Mouse (Mus musculus): ENCODE measurements around the gene Gsap. TPM values are rescaled to one million over a fixed set of nuclear protein-coding genes. Genes with fewer than 3 reads are reported as not detected.

Gene Gsap
- polyA plus RNA-seq, 1 experiment from 2014 or later = 16.3 TPM

DNA sequence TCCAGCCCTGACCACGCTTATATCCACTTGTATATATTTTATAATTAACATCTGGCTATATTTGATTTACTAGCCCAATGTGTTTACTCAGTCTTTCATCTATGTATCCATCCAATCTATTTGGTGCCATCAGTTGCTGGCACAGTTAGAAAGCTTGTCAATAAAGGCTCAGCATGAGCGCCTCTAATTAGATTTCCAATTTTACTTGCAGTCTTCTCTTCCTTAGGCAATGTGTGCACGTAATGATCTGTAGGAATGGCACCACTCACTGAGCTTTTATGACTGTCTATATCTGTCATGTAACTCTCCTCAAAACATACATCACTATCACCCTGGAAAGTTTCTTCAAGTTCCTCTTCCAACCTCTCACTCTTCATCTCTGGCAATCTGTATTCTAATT, 29.3 kb upstream of the Gsap start:
- H3K9ac ChIP-seq (replicated peaks; ENCODE audit: low read depth, low read length) = no peak overlapping the region
- 80% methylated on average over 3 of the region's 3 CpGs for WGBS

DNA sequence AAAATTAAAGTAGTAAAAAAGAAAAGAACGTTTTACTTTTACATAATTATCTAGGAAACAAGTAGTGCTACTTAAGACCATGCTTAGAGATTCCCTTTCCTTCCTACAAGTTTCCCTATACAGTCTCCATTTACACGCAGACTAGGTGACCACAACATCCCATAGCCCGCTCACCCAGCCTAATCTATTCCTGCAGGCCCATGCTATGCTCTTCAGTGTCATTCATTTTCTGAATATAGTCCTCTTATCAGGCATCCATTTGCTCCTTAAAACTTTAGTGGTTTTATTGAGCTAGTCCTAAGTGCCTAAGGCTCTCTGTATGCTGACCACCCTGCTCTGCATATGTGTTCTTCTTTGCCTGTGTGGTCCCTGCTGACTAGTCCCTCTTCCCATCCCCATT, 26.5 kb upstream of the Gsap start:
- Histone ChIP-seq H3K4me1 (ENCODE audit: control insufficient read depth, insufficient read depth, low read length) (no peaks in the 10 kb centered on the region), H3K9ac (replicated peaks; ENCODE audit: low read depth, low read length) (no peak overlapping the region), H3K4me3 (ENCODE audit: low read depth, low read length) (no peak overlapping the region), H3K36me3 (ENCODE audit: control insufficient read depth, insufficient read depth, low read length) (no peaks in the 10 kb centered on the region), H3K9me3 (ENCODE audit: control insufficient read depth, low read length) (no peaks in the 10 kb centered on the region), H3K4me2 (ENCODE audit: low read depth, low read length) (no peak overlapping the region), H3K27me3 (ENCODE audit: control insufficient read depth, insufficient read depth, low read length) (no peaks in the 10 kb centered on the region), H3K27ac (ENCODE audit: low read depth, low read length) (no peak overlapping the region)
- no peak for ATAC-seq (ENCODE audit: low read depth)
- WGBS = 84% methylated on average over 3 of the region's 3 CpGs

More for the DNA sequence above, 29.3 kb upstream of the Gsap start:
- Histone ChIP-seq H3K4me2 (ENCODE audit: low read depth, low read length) (no peak overlapping the region), H3K27me3 (ENCODE audit: control insufficient read depth, insufficient read depth, low read length) (no peaks in the 10 kb centered on the region), H3K36me3 (ENCODE audit: control insufficient read depth, insufficient read depth, low read length) (no peaks in the 10 kb centered on the region), H3K9me3 (ENCODE audit: control insufficient read depth, low read length) (no peaks in the 10 kb centered on the region), H3K27ac (ENCODE audit: low read depth, low read length) (no peak overlapping the region), H3K4me1 (ENCODE audit: control insufficient read depth, insufficient read depth, low read length) (no peaks in the 10 kb centered on the region), H3K4me3 (ENCODE audit: low read depth, low read length) (no peak overlapping the region)
- peak; percentile 44; the same call in 1 of the 2 replicates for ATAC-seq (ENCODE audit: low read depth)

DNA sequence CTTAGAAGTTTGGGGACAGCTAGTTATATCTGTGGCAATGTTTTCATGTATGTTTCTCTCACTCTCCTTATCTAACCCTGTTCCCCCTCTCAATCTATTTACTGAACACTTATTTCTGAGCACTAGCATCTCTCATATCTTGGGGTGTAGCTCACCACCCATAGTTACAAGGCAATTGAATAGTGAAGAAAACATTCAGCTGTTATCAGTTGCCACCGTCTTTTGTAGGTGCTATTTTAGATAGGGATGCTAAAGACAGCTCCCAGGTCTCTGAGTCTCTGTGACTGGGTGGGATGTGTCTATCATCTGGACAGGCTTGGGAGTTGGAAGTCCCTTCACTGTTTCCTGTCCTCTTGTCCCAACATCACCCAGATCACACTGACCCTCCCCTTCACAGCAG, 25.3 kb upstream of the Gsap start:
- no peak overlapping the region for H3K4me2 ChIP-seq (ENCODE audit: low read depth, low read length)
- no peak overlapping the region for H3K27ac ChIP-seq (ENCODE audit: low read depth, low read length)
- H3K4me1 ChIP-seq (ENCODE audit: control insufficient read depth, insufficient read depth, low read length) = no peaks in the 10 kb centered on the region
- WGBS = 97% methylated on average over 1 of the region's 1 CpGs
- H3K9ac ChIP-seq (replicated peaks; ENCODE audit: low read depth, low read length) = no peak overlapping the region
- H3K36me3 ChIP-seq (ENCODE audit: control insufficient read depth, insufficient read depth, low read length) = no peaks in the 10 kb centered on the region
- no peaks in the 10 kb centered on the region for H3K27me3 ChIP-seq (ENCODE audit: control insufficient read depth, insufficient read depth, low read length)
- H3K4me3 ChIP-seq (ENCODE audit: low read depth, low read length) = no peak overlapping the region
- ATAC-seq (ENCODE audit: low read depth) = no peak
- no peaks in the 10 kb centered on the region for H3K9me3 ChIP-seq (ENCODE audit: control insufficient read depth, low read length)

DNA sequence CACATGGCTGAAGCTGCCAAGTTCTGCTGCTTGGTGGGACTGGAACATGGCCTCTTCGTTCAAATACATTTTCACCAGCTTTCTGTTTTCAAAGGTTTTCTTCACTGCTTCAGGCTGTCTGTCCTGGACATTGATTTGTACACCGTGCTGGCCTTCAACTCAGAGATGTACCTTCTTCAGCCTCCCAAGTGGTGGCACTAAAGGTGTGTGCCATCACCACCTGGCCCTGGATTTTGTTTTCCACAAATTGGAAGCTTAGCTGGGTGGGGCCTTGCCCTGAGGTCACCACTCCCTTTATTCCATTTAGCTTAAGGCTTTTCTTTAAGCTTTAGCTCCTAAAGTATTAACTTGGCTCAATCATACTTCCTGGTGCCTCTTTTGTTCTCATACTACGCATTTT, 22.6 kb upstream of the Gsap start:
- Histone ChIP-seq H3K9ac (replicated peaks; ENCODE audit: low read depth, low read length) (no peak overlapping the region), H3K9me3 (ENCODE audit: control insufficient read depth, low read length) (no peaks in the 10 kb centered on the region), H3K4me1 (ENCODE audit: control insufficient read depth, insufficient read depth, low read length) (no peaks in the 10 kb centered on the region), H3K4me3 (ENCODE audit: low read depth, low read length) (no peak overlapping the region), H3K36me3 (ENCODE audit: control insufficient read depth, insufficient read depth, low read length) (no peaks in the 10 kb centered on the region), H3K27me3 (ENCODE audit: control insufficient read depth, insufficient read depth, low read length) (no peaks in the 10 kb centered on the region), H3K4me2 (ENCODE audit: low read depth, low read length) (no peak overlapping the region), H3K27ac (ENCODE audit: low read depth, low read length) (no peak overlapping the region)
- 97% methylated on average over 3 of the region's 3 CpGs for WGBS
- ATAC-seq (ENCODE audit: low read depth) = no peak

DNA sequence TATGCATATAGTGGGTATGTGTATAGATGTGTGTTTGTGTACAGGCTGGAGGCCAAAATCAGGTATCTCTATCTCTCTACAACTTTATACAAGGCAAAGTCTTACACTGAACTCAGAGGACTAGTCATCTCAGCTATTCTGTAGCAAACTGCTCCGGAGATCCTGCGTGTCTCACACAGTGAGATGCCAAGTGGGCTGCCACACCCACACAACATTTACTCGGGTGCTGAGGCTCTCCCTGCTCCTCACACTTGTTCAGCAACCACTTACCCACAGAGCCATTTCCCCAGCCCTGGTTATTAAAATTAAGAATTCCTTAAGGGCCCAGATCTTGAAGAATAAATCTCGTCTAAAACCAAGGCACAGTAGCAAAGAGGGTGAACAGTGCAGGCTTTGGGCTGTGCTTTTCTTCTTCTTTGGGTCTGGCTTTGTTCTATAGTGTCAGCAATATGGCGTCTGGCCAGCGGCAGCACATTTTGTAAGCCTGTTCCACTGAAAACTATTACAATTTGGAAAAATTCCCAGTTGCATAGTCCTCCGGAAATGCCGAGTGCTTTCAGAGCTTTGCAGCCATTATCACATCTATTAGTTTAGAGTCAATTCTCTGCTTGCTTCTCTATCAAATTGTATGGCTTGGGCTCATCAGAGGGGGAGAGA, 17.2 kb upstream of the Gsap start:
- Histone ChIP-seq H3K9ac (replicated peaks; ENCODE audit: low read depth, low read length) (no peak overlapping the region), H3K4me2 (ENCODE audit: low read depth, low read length) (no peak overlapping the region), H3K4me3 (ENCODE audit: low read depth, low read length) (no peak overlapping the region), H3K27me3 (ENCODE audit: control insufficient read depth, insufficient read depth, low read length) (no peaks in the 10 kb centered on the region), H3K9me3 (ENCODE audit: control insufficient read depth, low read length) (no peaks in the 10 kb centered on the region), H3K36me3 (ENCODE audit: control insufficient read depth, insufficient read depth, low read length) (no peaks in the 10 kb centered on the region), H3K4me1 (ENCODE audit: control insufficient read depth, insufficient read depth, low read length) (peaks cover 9% of the 10 kb centered on the region; the same call in 1 of the 2 replicates), H3K27ac (ENCODE audit: low read depth, low read length) (peak overlapping the region; percentile 70)
- WGBS = 57% methylated on average over 8 of the region's 8 CpGs
- ATAC-seq (ENCODE audit: low read depth) = peak; percentile 52; the same call in 1 of the 2 replicates

DNA sequence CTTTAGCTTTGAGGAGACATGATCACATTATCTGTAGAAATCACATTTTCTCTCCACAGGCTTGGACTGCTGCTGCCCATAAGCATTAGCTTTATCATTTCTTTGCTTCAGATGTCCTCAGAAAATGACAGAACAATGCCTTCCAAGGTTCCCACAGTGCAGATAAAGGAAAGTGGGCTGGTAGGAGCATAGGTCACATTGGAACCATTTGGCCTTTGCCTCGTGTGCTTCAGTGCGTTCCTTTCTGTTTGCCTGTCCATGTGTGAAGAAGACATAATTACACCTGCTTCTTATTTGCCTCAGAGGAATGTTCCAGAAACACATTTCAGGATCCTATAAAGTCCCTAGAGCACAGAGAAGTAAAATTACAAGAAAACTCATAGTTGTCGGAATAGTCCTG, 16.7 kb upstream of the Gsap start:
- ATAC-seq (ENCODE audit: low read depth) = no peak

DNA sequence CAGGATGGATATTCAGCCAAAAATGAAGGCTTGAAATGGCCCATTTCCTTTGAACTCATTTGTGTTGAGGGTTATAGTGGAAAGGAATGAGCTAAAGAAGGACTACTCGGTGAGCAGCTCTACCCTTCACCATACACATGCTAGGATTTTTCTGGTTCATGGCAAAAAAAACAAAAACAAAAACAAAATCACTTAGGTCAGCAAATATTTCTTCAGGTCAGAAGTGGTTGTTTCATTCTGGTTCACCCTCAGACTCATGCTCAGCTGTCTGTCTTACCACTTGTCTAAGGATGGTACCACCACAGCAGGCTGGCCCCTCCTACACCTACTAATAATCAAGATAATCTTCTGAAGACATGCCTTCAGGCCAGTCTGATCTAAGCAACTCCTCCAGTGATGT, 16.2 kb upstream of the Gsap start:
- Histone ChIP-seq H3K27me3 (ENCODE audit: control insufficient read depth, insufficient read depth, low read length) (no peaks in the 10 kb centered on the region), H3K9me3 (ENCODE audit: control insufficient read depth, low read length) (no peaks in the 10 kb centered on the region), H3K4me3 (ENCODE audit: low read depth, low read length) (no peak overlapping the region), H3K9ac (replicated peaks; ENCODE audit: low read depth, low read length) (no peak overlapping the region), H3K4me2 (ENCODE audit: low read depth, low read length) (no peak overlapping the region), H3K36me3 (ENCODE audit: control insufficient read depth, insufficient read depth, low read length) (no peaks in the 10 kb centered on the region), H3K27ac (ENCODE audit: low read depth, low read length) (no peak overlapping the region), H3K4me1 (ENCODE audit: control insufficient read depth, insufficient read depth, low read length) (peaks cover 9% of the 10 kb centered on the region; the same call in 1 of the 2 replicates)
- no peak for ATAC-seq (ENCODE audit: low read depth)
- WGBS = 89% methylated on average over 1 of the region's 1 CpGs

More for the DNA sequence above, 16.7 kb upstream of the Gsap start:
- H3K36me3 ChIP-seq (ENCODE audit: control insufficient read depth, insufficient read depth, low read length) = no peaks in the 10 kb centered on the region
- no peak overlapping the region for H3K9ac ChIP-seq (replicated peaks; ENCODE audit: low read depth, low read length)
- no peaks in the 10 kb centered on the region for H3K27me3 ChIP-seq (ENCODE audit: control insufficient read depth, insufficient read depth, low read length)
- H3K4me3 ChIP-seq (ENCODE audit: low read depth, low read length) = no peak overlapping the region
- H3K4me2 ChIP-seq (ENCODE audit: low read depth, low read length) = no peak overlapping the region
- peaks cover 9% of the 10 kb centered on the region; the same call in 1 of the 2 replicates for H3K4me1 ChIP-seq (ENCODE audit: control insufficient read depth, insufficient read depth, low read length)
- H3K9me3 ChIP-seq (ENCODE audit: control insufficient read depth, low read length) = no peaks in the 10 kb centered on the region
- WGBS = 41% methylated on average over 3 of the region's 3 CpGs
- H3K27ac ChIP-seq (ENCODE audit: low read depth, low read length) = peak overlapping the region; percentile 70

DNA sequence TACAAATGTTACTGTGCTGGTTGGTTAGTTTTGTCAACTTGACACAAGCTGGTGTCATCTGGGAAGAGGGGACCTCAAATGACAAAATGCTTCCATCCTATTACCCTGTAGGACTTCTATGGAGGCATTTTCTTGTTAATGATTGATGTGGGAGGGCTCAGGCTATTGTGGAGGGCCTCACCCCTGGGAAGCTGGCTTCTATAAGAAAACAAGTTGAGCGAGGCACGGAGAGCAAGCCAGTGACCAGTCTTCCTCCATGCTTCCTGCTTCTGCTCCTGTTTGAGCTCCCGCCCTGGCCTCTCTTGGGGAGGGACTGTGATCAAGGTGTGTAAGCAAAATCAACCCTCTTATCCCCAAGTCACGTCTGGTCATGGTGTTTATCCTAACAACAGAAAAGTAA, 15.6 kb upstream of the Gsap start:
- WGBS = 33% methylated on average over 4 of the region's 4 CpGs
- H3K9ac ChIP-seq (replicated peaks; ENCODE audit: low read depth, low read length) = no peak overlapping the region
- no peaks in the 10 kb centered on the region for H3K36me3 ChIP-seq (ENCODE audit: control insufficient read depth, insufficient read depth, low read length)
- H3K4me3 ChIP-seq (ENCODE audit: low read depth, low read length) = no peak overlapping the region
- H3K27ac ChIP-seq (ENCODE audit: low read depth, low read length) = peak overlapping the region; percentile 10; the same call in 1 of the 2 replicates
- no peak overlapping the region for H3K4me2 ChIP-seq (ENCODE audit: low read depth, low read length)
- peaks cover 9% of the 10 kb centered on the region; the same call in 1 of the 2 replicates for H3K4me1 ChIP-seq (ENCODE audit: control insufficient read depth, insufficient read depth, low read length)
- no peak for ATAC-seq (ENCODE audit: low read depth)
- no peaks in the 10 kb centered on the region for H3K27me3 ChIP-seq (ENCODE audit: control insufficient read depth, insufficient read depth, low read length)
- H3K9me3 ChIP-seq (ENCODE audit: control insufficient read depth, low read length) = no peaks in the 10 kb centered on the region

DNA sequence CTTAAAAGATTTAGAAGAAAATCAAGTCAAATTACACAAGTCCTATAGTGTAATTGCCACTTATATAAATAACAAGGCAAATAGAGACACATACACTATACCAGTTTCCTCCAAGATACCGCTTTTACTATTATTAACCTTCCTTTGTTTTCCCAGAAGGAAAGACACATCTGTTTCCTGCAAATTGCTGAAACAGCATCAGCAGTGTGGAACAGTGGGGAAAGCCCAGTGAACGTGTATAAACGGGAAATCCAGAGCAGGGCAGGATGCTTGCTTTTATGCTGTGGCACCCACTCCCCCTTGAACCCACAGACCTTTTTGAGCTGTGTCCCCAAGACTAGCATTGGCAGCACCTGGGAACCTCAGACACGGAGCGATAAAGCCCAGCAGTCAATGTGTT, 15.2 kb upstream of the Gsap start:
- Histone ChIP-seq H3K9me3 (ENCODE audit: control insufficient read depth, low read length) (no peaks in the 10 kb centered on the region), H3K27ac (ENCODE audit: low read depth, low read length) (peak overlapping the region; percentile 73; the same call in 1 of the 2 replicates), H3K4me2 (ENCODE audit: low read depth, low read length) (no peak overlapping the region), H3K9ac (replicated peaks; ENCODE audit: low read depth, low read length) (no peak overlapping the region), H3K4me3 (ENCODE audit: low read depth, low read length) (no peak overlapping the region), H3K27me3 (ENCODE audit: control insufficient read depth, insufficient read depth, low read length) (no peaks in the 10 kb centered on the region), H3K36me3 (ENCODE audit: control insufficient read depth, insufficient read depth, low read length) (no peaks in the 10 kb centered on the region), H3K4me1 (ENCODE audit: control insufficient read depth, insufficient read depth, low read length) (peaks cover 9% of the 10 kb centered on the region; the same call in 1 of the 2 replicates)
- 38% methylated on average over 5 of the region's 5 CpGs for WGBS
- ATAC-seq (ENCODE audit: low read depth) = peak; percentile 53

Measured in neural tube, embryonic 14.5 days (tissue).